14 mouse cellular contexts compared by ENCODE assay signal in genomic region chr12:17183788-17184187, GRCm38 (mm10). TPM values are rescaled to one million over a fixed set of nuclear protein-coding genes. Genes with fewer than 3 reads are reported as not detected.
A peak's percentile ranks its signal among the peaks of the same experiment; 100 is the strongest.
DNase-seq lines count a peak whose midpoint lies in the region; ATAC-seq and TF ChIP-seq lines count a peak whose summit lies in the region.
"Had no signal": no experiment of that assay in that cellular context is flagged by ENCODE, and none has a peak within 500 bp of the region (broad histone marks: within the 10 kb centered on the region; RNA-seq: fewer than 3 reads in every experiment).

No protein-coding gene starts in this region.

- no peak overlapping the region for H3K9ac ChIP-seq in limb, embryonic 13.5 days
- H3K9ac ChIP-seq: embryonic facial prominence, embryonic 12.5 days; liver, embryonic 13.5 days had no signal

- ATAC-seq in limb, embryonic 13.5 days (ENCODE audit: low FRiP score, low read depth): peak; percentile 26; the same call in 1 of the 2 replicates
- ATAC-seq in inflammation-experienced regulatory T-cells, adult 6 months: no peak

- TF ChIP-seq CTCF in lung, adult 2 months (IDR thresholded peaks at IDR 0.05; ENCODE audit: insufficient read depth, low read length): no peak
- TF ChIP-seq CTCF in olfactory bulb, adult 2 months (IDR thresholded peaks at IDR 0.05; ENCODE audit: insufficient read depth, low read depth, low read length): no peak

- no peak overlapping the region for H3K27ac ChIP-seq in limb, embryonic 13.5 days
- no peak overlapping the region for H3K27ac ChIP-seq in limb, embryonic 10.5 days
- H3K27ac ChIP-seq in olfactory bulb, adult 2 months (ENCODE audit: insufficient read depth, low read depth, low read length): peak overlapping the region; percentile 74
- H3K27ac ChIP-seq: embryonic facial prominence, embryonic 12.5 days; left cerebral cortex, adult 2 months; liver, embryonic 13.5 days had no signal

- H3K4me1 ChIP-seq in limb, embryonic 13.5 days: peaks cover 9% of the 10 kb centered on the region
- H3K4me1 ChIP-seq in limb, embryonic 10.5 days: peaks cover 12% of the 10 kb centered on the region
- peaks cover 3% of the 10 kb centered on the region; the same call in 1 of the 2 replicates for H3K4me1 ChIP-seq in lung, adult 2 months (ENCODE audit: control insufficient read depth, insufficient read depth, low read length)
- H3K4me1 ChIP-seq in olfactory bulb, adult 2 months (ENCODE audit: control insufficient read depth, insufficient read depth, low read length): peaks cover 19% of the 10 kb centered on the region
- H3K4me1 ChIP-seq: embryonic facial prominence, embryonic 12.5 days; liver, embryonic 13.5 days had no signal

- peak; percentile 5 for DNase-seq in embryo, embryonic 11 days
- DNase-seq in embryo, embryonic 9.5 days (ENCODE audit: extremely low spot score): no peak
- no peak for DNase-seq in limb, embryonic 10.5 days (ENCODE audit: low spot score)
- DNase-seq in lung, adult 2 months: peak; percentile 11
- no peak for DNase-seq in adipocyte (ENCODE audit: low spot score)
- DNase-seq: B cell, adult 2 months; cerebellum, adult 2 months; liver, embryonic 13.5 days; thymus, adult 2 months had no signal

- H3K9me3 ChIP-seq in limb, embryonic 13.5 days: no peaks in the 10 kb centered on the region
- H3K9me3 ChIP-seq in limb, embryonic 10.5 days (replicated peaks): no peaks in the 10 kb centered on the region
- H3K9me3 ChIP-seq: embryonic facial prominence, embryonic 12.5 days; liver, embryonic 13.5 days had no signal

- no peak overlapping the region for H3K4me3 ChIP-seq in limb, embryonic 13.5 days
- no peak overlapping the region for H3K4me3 ChIP-seq in limb, embryonic 10.5 days
- no peak overlapping the region for H3K4me3 ChIP-seq in lung, adult 2 months (replicated peaks; ENCODE audit: extremely low read depth, low read depth, low read length)
- no peak overlapping the region for H3K4me3 ChIP-seq in olfactory bulb, adult 2 months (ENCODE audit: insufficient read depth, low read depth, low read length)
- H3K4me3 ChIP-seq: embryonic facial prominence, embryonic 12.5 days; left cerebral cortex, adult 2 months; liver, embryonic 13.5 days had no signal

- no peaks in the 10 kb centered on the region for H3K36me3 ChIP-seq in limb, embryonic 13.5 days
- no peaks in the 10 kb centered on the region for H3K36me3 ChIP-seq in limb, embryonic 10.5 days
- H3K36me3 ChIP-seq: embryonic facial prominence, embryonic 12.5 days; liver, embryonic 13.5 days had no signal

- 0 out of 2 replicates have a peak, but pooled peaks cover 3% of the 10 kb centered on the region for H3K27me3 ChIP-seq in limb, embryonic 13.5 days
- no peaks in the 10 kb centered on the region for H3K27me3 ChIP-seq in limb, embryonic 10.5 days (ENCODE audit: low read depth, poor library complexity, severe bottlenecking)
- H3K27me3 ChIP-seq: embryonic facial prominence, embryonic 12.5 days; liver, embryonic 13.5 days had no signal

- H3K4me2 ChIP-seq in limb, embryonic 13.5 days (replicated peaks): no peak overlapping the region
- H3K4me2 ChIP-seq: liver, embryonic 13.5 days had no signal

- TF ChIP-seq POLR2A in lung, adult 2 months (IDR thresholded peaks at IDR 0.05; ENCODE audit: borderline replicate concordance, extremely low read depth, low read depth, low read length): no peak
- no peak for TF ChIP-seq POLR2A in olfactory bulb, adult 2 months (IDR thresholded peaks at IDR 0.05; ENCODE audit: insufficient read depth, low read depth, low read length)

- WGBS in limb, embryonic 13.5 days: 42% methylated on average over 10 of the region's 10 CpGs
- 56% methylated on average over 10 of the region's 10 CpGs for WGBS in limb, embryonic 10.5 days
- WGBS in lung, adult 2 months: 32% methylated on average over 10 of the region's 10 CpGs
- WGBS in olfactory bulb, adult 2 months: 30% methylated on average over 10 of the region's 10 CpGs

RNA-seq across cellular contexts. Expression of gene Kcnf1, which starts 7.1 kb away (rescaled TPM):
- polyA plus RNA-seq in limb, embryonic 13.5 days (2015; fragmentation: Nextera tagmentation; extraction: Ambion mirVana): 0.63 and 0.80 TPM in 2 replicates
- polyA plus RNA-seq in limb, embryonic 10.5 days (2016; fragmentation: Nextera tagmentation; extraction: Ambion mirVana): 0.33 and 0.53 TPM in 2 replicates
- polyA plus RNA-seq in lung, adult 2 months (2012; rRNA removed): 0.85 and 1.0 TPM in 2 replicates
- 128 TPM in 1 of 2 replicates, not detected in the other for polyA plus RNA-seq in olfactory bulb, adult 2 months (2012; ENCODE audit: insufficient read depth, insufficient read length, low replicate concordance, missing spikeins)
- 1 to 10 TPM in 2 of 3 experiments, not detected in 1; 2.6 to 3.7 TPM for polyA plus RNA-seq in inflammation-experienced regulatory T-cells, adult 6 months (2017; shearing (Covaris generic))

Comparison
In these comparisons a context has a peak if more than half of its experiments do, and no peak if none do; other contexts are left out.
1. DNase-seq: peak in embryo, embryonic 11 days (single experiment) and lung, adult 2 months (single experiment); none in embryo, embryonic 9.5 days (single experiment), limb, embryonic 10.5 days (single experiment) and adipocyte (single experiment).